Mouse (Mus musculus) mouse embryonic stem cell (cell line): ENCODE measurements around the gene Batf.

Experiments
- in situ Hi-C, 2 experiments: fragments of 300-500 bp; cut with MboI; formaldehyde crosslinking; loops; 1 replicate in 1 of 2; 3 replicates in 1 of 2; pipeline ENCODE4 v1.14.3; 2019 to 2020; ENCODE audit warnings: low sequenced_read_pairs in 2 of 2, low pct_unique_long_range_greater_than_20kb in 1 of 2, mixed read lengths in 1 of 2; ENCODE audit not compliant: unreplicated experiment in 1 of 2

Gene Batf

GRCm38 (mm10) chr12:85686466-85687216 lies at the start of gene Batf:
Gene Batf, plus strand, starts transcription at chr12:85686669.
- in situ Hi-C loops = no loop called here

- in situ Hi-C loops = no loop called here
These were observed 48.5 kb upstream of the Batf start for GRCm38 (mm10) chr12:85637932-85638331.

GRCm38 (mm10) chr12:85638541-85639325 lies 47.7 kb upstream of the Batf start:
- in situ Hi-C loops = no loop called here

- in situ Hi-C loops = no loop called here
These were observed 47.0 kb upstream of the Batf start for GRCm38 (mm10) chr12:85639326-85640008.

- in situ Hi-C loops = no loop called here
These were observed 45.5 kb upstream of the Batf start for GRCm38 (mm10) chr12:85640852-85641563.

GRCm38 (mm10) chr12:85641564-85641931 lies 44.9 kb upstream of the Batf start:
- in situ Hi-C loops = no loop called here

- in situ Hi-C loops = no loop called here
These were observed 42.7 kb upstream of the Batf start for GRCm38 (mm10) chr12:85643735-85644134.

- in situ Hi-C loops = no loop called here
These were observed 40.8 kb upstream of the Batf start for GRCm38 (mm10) chr12:85645664-85646063.

- in situ Hi-C loops = no loop called here
These were observed 39.1 kb upstream of the Batf start for GRCm38 (mm10) chr12:85647346-85647745.

GRCm38 (mm10) chr12:85647955-85648354 lies 38.5 kb upstream of the Batf start:
- in situ Hi-C loops = no loop called here

GRCm38 (mm10) chr12:85659319-85659718 lies 27.1 kb upstream of the Batf start:
- in situ Hi-C loops = loop anchor here (5.0 to 25.0 kb wide), 4 partner anchors 137 to 297 kb away; partner anchors contain the start of gene Tmed10 (in 1 of the 2)

GRCm38 (mm10) chr12:85660855-85661254 lies 25.6 kb upstream of the Batf start:
- in situ Hi-C loops = loop anchor here (10.0 to 25.0 kb wide), 3 partner anchors 156 to 299 kb away; partner anchors contain the start of gene Tmed10 (in 1 of the 2)

- in situ Hi-C loops = loop anchor here (10.0 to 25.0 kb wide), 3 partner anchors 157 to 300 kb away; partner anchors contain the start of gene Tmed10 (in 1 of the 2)
These were observed 24.2 kb upstream of the Batf start for GRCm38 (mm10) chr12:85662232-85662631.

GRCm38 (mm10) chr12:85662896-85663295 lies 23.6 kb upstream of the Batf start:
- in situ Hi-C loops = loop anchor here (10.0 to 25.0 kb wide), 3 partner anchors 158 to 301 kb away; partner anchors contain the start of gene Tmed10 (in 1 of the 2)

- in situ Hi-C loops = loop anchor here (10.0 to 25.0 kb wide), 3 partner anchors 161 to 304 kb away; partner anchors contain the start of gene Tmed10 (in 1 of the 2)
These were observed 20.4 kb upstream of the Batf start for GRCm38 (mm10) chr12:85666112-85666511.

GRCm38 (mm10) chr12:85667071-85667470 lies 19.4 kb upstream of the Batf start:
- in situ Hi-C loops = loop anchor here (10.0 to 25.0 kb wide), 3 partner anchors 162 to 305 kb away; partner anchors contain the start of gene Tmed10 (in 1 of the 2)

GRCm38 (mm10) chr12:85668696-85669095 lies 17.8 kb upstream of the Batf start:
- in situ Hi-C loops = loop anchor here (10.0 to 25.0 kb wide), 3 partner anchors 164 to 306 kb away; partner anchors contain the start of gene Tmed10 (in 1 of the 2)

- in situ Hi-C loops = loop anchor here (25.0 kb wide), 2 partner anchors 283 to 308 kb away; partner anchors contain the start of gene Tmed10 (in 1 of the 2)
These were observed 16.4 kb upstream of the Batf start for GRCm38 (mm10) chr12:85670080-85670479.
